Mouse (Mus musculus) limb, embryonic 11.5 days (tissue): ENCODE measurements around the gene Ppp1cc. TPM values are rescaled to one million over a fixed set of nuclear protein-coding genes. Genes with fewer than 3 reads are reported as not detected.
A peak's percentile ranks its signal among the peaks of the same experiment; 100 is the strongest.

ENCODE experiments used
- ATAC-seq: fragments of 200-750 bp; cut with Nextera tagmentation; 2 replicates; pipeline ENCODE4 v1.8.0; 2017; ENCODE audit warnings: low read depth; ENCODE audit not compliant: insufficient number of reproducible peaks, low FRiP score, low TSS enrichment
- DNase-seq: peaks from one replicate; pipeline ENCODE4 v3.0.0-alpha.2; 2015; ENCODE audit warnings: low spot score
- H3K27ac ChIP-seq: fragments of 300-500 bp; sonication (generic); replicated peaks from 2 replicates; pipeline ENCODE4 v1.5.1; 2014; ENCODE audit warnings: low read depth, mild to moderate bottlenecking, low read length
- H3K27me3 ChIP-seq: fragments of 300-500 bp; sonication (generic); 2 replicates; pipeline ENCODE4 v1.6.1; 2014; ENCODE audit warnings: mild to moderate bottlenecking, low read length, mixed read lengths; ENCODE audit not compliant: control insufficient read depth, insufficient read depth
- H3K36me3 ChIP-seq: fragments of 300-500 bp; sonication (generic); 2 replicates; pipeline ENCODE4 v1.6.1; 2014; ENCODE audit warnings: mild to moderate bottlenecking, low read length, moderate library complexity, mixed read lengths; ENCODE audit not compliant: control insufficient read depth, insufficient read depth
- H3K4me1 ChIP-seq: fragments of 300-500 bp; sonication (generic); 2 replicates; pipeline ENCODE4 v1.6.1; 2014; ENCODE audit warnings: low read length, mixed read lengths; ENCODE audit not compliant: control insufficient read depth, insufficient read depth
- H3K4me2 ChIP-seq: fragments of 300-500 bp; sonication (generic); 2 replicates; pipeline ENCODE4 v1.6.1; 2014; ENCODE audit warnings: low read depth, mild to moderate bottlenecking, moderate library complexity; ENCODE audit not compliant: severe bottlenecking
- H3K4me3 ChIP-seq: fragments of 300-500 bp; sonication (generic); 2 replicates; pipeline ENCODE4 v1.5.1; 2014; ENCODE audit warnings: low read depth, low read length
- H3K9ac ChIP-seq: fragments of 300-500 bp; sonication (generic); 2 replicates; pipeline ENCODE4 v1.6.1; 2014; ENCODE audit warnings: mild to moderate bottlenecking, low read length
- H3K9me3 ChIP-seq: fragments of 300-500 bp; sonication (generic); 2 replicates; pipeline ENCODE4 v1.6.1; 2016; ENCODE audit warnings: low read length; ENCODE audit not compliant: control insufficient read depth
- WGBS: fragments of 180-500 bp; shearing (Covaris S2); extraction: QIAGEN DNeasy Blood & Tissue Kit; methylation state at CpG from one replicate; pipeline ENCODE4 v1.1.7; 2014; 5-methylcytosine and 5-hydroxymethylcytosine counted together
- polyA plus RNA-seq: library from polyadenylated mRNA; unstranded; fragments of >200 nt; fragmentation: Nextera tagmentation; extraction: Ambion mirVana; gene quantifications from 2 replicates; pipeline ENCODE4 v1.2.1, GENCODE M21; 2014

Ppp1cc gene
- 314 and 346 TPM in 2 replicates for polyA plus RNA-seq

- WGBS, result under 1% methylated on average over 48 of the region's 54 CpGs
- Histone ChIP-seq H3K4me1 (peaks cover 14% of the 10 kb centered on the region), H3K9ac (peak within 1 kb of the TSS; percentile 90), H3K27ac (peak within 1 kb of the TSS; percentile 55), H3K9me3 (no peaks in the 10 kb centered on the region), H3K36me3 (peaks cover 11% of the 10 kb centered on the region; the same call in 1 of the 2 replicates), H3K4me3 (peak within 1 kb of the TSS; percentile 90), H3K27me3 (no peaks in the 10 kb centered on the region), H3K4me2 (peak within 1 kb of the TSS; percentile 69)
- DNase-seq (peak; percentile 99), ATAC-seq (peak; percentile 88)
These were observed at the start of gene Ppp1cc for GRCm38 (mm10) chr5:122157827-122158381. Gene Ppp1cc (plus strand): TSS chr5:122158278.

GRCm38 (mm10) chr5:122109325-122110060 is 48.6 kb upstream of the Ppp1cc start:
- no peak overlapping the region for H3K4me3 ChIP-seq
- ATAC-seq (no peak), DNase-seq (no peak)
- no peaks in the 10 kb centered on the region for H3K36me3 ChIP-seq
- H3K27ac ChIP-seq, result no peak overlapping the region
- no peak overlapping the region for H3K4me2 ChIP-seq
- WGBS, result 48% methylated on average over 16 of the region's 16 CpGs
- H3K9ac ChIP-seq, result no peak overlapping the region
- H3K4me1 ChIP-seq, result 0 out of 2 replicates have a peak, but pooled peaks cover 2% of the 10 kb centered on the region
- no peaks in the 10 kb centered on the region for H3K27me3 ChIP-seq
- no peaks in the 10 kb centered on the region for H3K9me3 ChIP-seq

- no peak overlapping the region for H3K4me2 ChIP-seq
- no peak for DNase-seq
- WGBS, result 94% methylated on average over 13 of the region's 13 CpGs
These were observed 47.5 kb upstream of the Ppp1cc start for GRCm38 (mm10) chr5:122110625-122111024.

GRCm38 (mm10) chr5:122111091-122111932 is 46.8 kb upstream of the Ppp1cc start:
- no peak for DNase-seq
- no peaks in the 10 kb centered on the region for H3K27me3 ChIP-seq
- H3K9ac ChIP-seq, result no peak overlapping the region
- H3K4me1 ChIP-seq, result 0 out of 2 replicates have a peak, but pooled peaks cover 2% of the 10 kb centered on the region
- H3K4me2 ChIP-seq, result no peak overlapping the region
- H3K27ac ChIP-seq, result no peak overlapping the region
- 65% methylated on average over 26 of the region's 26 CpGs for WGBS
- H3K9me3 ChIP-seq, result no peaks in the 10 kb centered on the region
- no peak overlapping the region for H3K4me3 ChIP-seq
- no peak for ATAC-seq
- H3K36me3 ChIP-seq, result no peaks in the 10 kb centered on the region

More at GRCm38 (mm10) chr5:122110625-122111024, 47.5 kb upstream of the Ppp1cc start:
- no peaks in the 10 kb centered on the region for H3K9me3 ChIP-seq
- H3K36me3 ChIP-seq, result no peaks in the 10 kb centered on the region
- H3K27ac ChIP-seq, result no peak overlapping the region
- H3K27me3 ChIP-seq, result no peaks in the 10 kb centered on the region
- H3K9ac ChIP-seq, result no peak overlapping the region
- no peak for ATAC-seq
- no peak overlapping the region for H3K4me3 ChIP-seq
- H3K4me1 ChIP-seq, result 0 out of 2 replicates have a peak, but pooled peaks cover 2% of the 10 kb centered on the region

- Histone ChIP-seq H3K36me3 (no peaks in the 10 kb centered on the region), H3K4me2 (no peak overlapping the region), H3K9me3 (no peaks in the 10 kb centered on the region), H3K27me3 (no peaks in the 10 kb centered on the region), H3K9ac (no peak overlapping the region), H3K4me1 (0 out of 2 replicates have a peak, but pooled peaks cover 2% of the 10 kb centered on the region), H3K27ac (no peak overlapping the region), H3K4me3 (no peak overlapping the region)
- ATAC-seq (no peak), DNase-seq (no peak)
- WGBS, result 50% methylated on average over 4 of the region's 4 CpGs
These were observed 46.2 kb upstream of the Ppp1cc start for GRCm38 (mm10) chr5:122111933-122112248.

- H3K36me3 ChIP-seq, result no peaks in the 10 kb centered on the region
- WGBS, result 83% methylated on average over 7 of the region's 7 CpGs
These were observed 44.6 kb upstream of the Ppp1cc start for GRCm38 (mm10) chr5:122113450-122113849.

GRCm38 (mm10) chr5:122114176-122114575 is 43.9 kb upstream of the Ppp1cc start:
- no peak overlapping the region for H3K4me2 ChIP-seq
- H3K9ac ChIP-seq, result no peak overlapping the region
- H3K27ac ChIP-seq, result no peak overlapping the region
- H3K4me3 ChIP-seq, result no peak overlapping the region
- 5% methylated on average over 2 of the region's 2 CpGs for WGBS
- ATAC-seq, result no peak
- no peaks in the 10 kb centered on the region for H3K36me3 ChIP-seq
- peak; percentile 81 for DNase-seq
- H3K9me3 ChIP-seq, result no peaks in the 10 kb centered on the region
- 0 out of 2 replicates have a peak, but pooled peaks cover 2% of the 10 kb centered on the region for H3K4me1 ChIP-seq
- no peaks in the 10 kb centered on the region for H3K27me3 ChIP-seq

More at GRCm38 (mm10) chr5:122113450-122113849, 44.6 kb upstream of the Ppp1cc start:
- H3K4me3 ChIP-seq, result no peak overlapping the region
- H3K4me1 ChIP-seq, result 0 out of 2 replicates have a peak, but pooled peaks cover 2% of the 10 kb centered on the region
- ATAC-seq (no peak), DNase-seq (no peak)
- no peaks in the 10 kb centered on the region for H3K9me3 ChIP-seq
- H3K27me3 ChIP-seq, result no peaks in the 10 kb centered on the region
- no peak overlapping the region for H3K4me2 ChIP-seq
- H3K9ac ChIP-seq, result no peak overlapping the region
- H3K27ac ChIP-seq, result no peak overlapping the region

GRCm38 (mm10) chr5:122115266-122115763 is 42.8 kb upstream of the Ppp1cc start:
- H3K27me3 ChIP-seq, result no peaks in the 10 kb centered on the region
- H3K4me2 ChIP-seq, result no peak overlapping the region
- H3K4me1 ChIP-seq, result no peaks in the 10 kb centered on the region
- no peaks in the 10 kb centered on the region for H3K36me3 ChIP-seq
- H3K27ac ChIP-seq, result no peak overlapping the region
- H3K4me3 ChIP-seq, result no peak overlapping the region
- WGBS, result 96% methylated on average over 9 of the region's 9 CpGs
- DNase-seq (no peak), ATAC-seq (no peak)
- no peak overlapping the region for H3K9ac ChIP-seq
- no peaks in the 10 kb centered on the region for H3K9me3 ChIP-seq
